Mouse (Mus musculus) myocyte (in vitro differentiated cells): ENCODE results near the gene Cyp27b1. TPM values are rescaled to one million over a fixed set of nuclear protein-coding genes. Genes with fewer than 3 reads are reported as not detected.

Source experiments
- H3K27me3 ChIP-seq: one replicate; pipeline ENCODE4 v1.6.1; 2011; ENCODE audit not compliant: control insufficient read depth, insufficient read depth, insufficient read length
- H3K36me3 ChIP-seq: one replicate; pipeline ENCODE4 v1.6.1; 2011; ENCODE audit not compliant: control insufficient read depth, insufficient read depth
- H3K4me2 ChIP-seq: one replicate; pipeline ENCODE4 v1.6.1; 2011; ENCODE audit warnings: low read depth, control low read depth
- H3K4me3 ChIP-seq: one replicate; pipeline ENCODE4 v1.5.1; 2011; ENCODE audit warnings: mild to moderate bottlenecking, control low read depth, moderate library complexity
- H3K79me2 ChIP-seq: one replicate; pipeline ENCODE4 v1.6.1; 2011; ENCODE audit not compliant: control insufficient read depth, insufficient read depth
- H3ac ChIP-seq: one replicate; pipeline ENCODE4 v1.6.1; 2011; ENCODE audit not compliant: control insufficient read depth, insufficient read length
- CEBPB ChIP-seq: IDR thresholded peaks from 2 replicates; pipeline ENCODE4 v1.6.1; 2011; ENCODE audit warnings: mild to moderate bottlenecking, moderate library complexity; ENCODE audit not compliant: poor library complexity, insufficient read depth, severe bottlenecking
- E2F4 ChIP-seq: IDR thresholded peaks from one replicate; pipeline ENCODE4 v1.6.1; 2011; ENCODE audit warnings: mild to moderate bottlenecking, control low read depth, moderate library complexity; ENCODE audit not compliant: insufficient read depth
- MAX ChIP-seq: IDR thresholded peaks from one replicate; pipeline ENCODE4 v1.6.1; 2011; ENCODE audit warnings: low read depth, mild to moderate bottlenecking, control low read depth
- MYOD1 ChIP-seq, 3 experiments: IDR thresholded peaks; one replicate each; pipeline ENCODE4 v1.6.1; 2011; ENCODE audit warnings: control low read depth in 2 of 3, low read depth in 2 of 3, mild to moderate bottlenecking in 2 of 3, moderate library complexity in 1 of 3; ENCODE audit not compliant: insufficient read length in 2 of 3, control insufficient read depth in 1 of 3
- MYOG ChIP-seq, 3 experiments: IDR thresholded peaks; one replicate each; pipeline ENCODE4 v1.6.1; 2011; ENCODE audit warnings: control low read depth in 2 of 3, low read depth in 2 of 3, mild to moderate bottlenecking in 2 of 3; ENCODE audit not compliant: insufficient read length in 2 of 3, control insufficient read depth in 1 of 3, insufficient read depth in 1 of 3
- POLR2A ChIP-seq: IDR thresholded peaks from one replicate; pipeline ENCODE4 v1.6.1; 2011; ENCODE audit warnings: low read depth, mild to moderate bottlenecking, control low read depth, moderate library complexity; ENCODE audit not compliant: insufficient read length
- POLR2AphosphoS2 ChIP-seq: IDR thresholded peaks from one replicate; pipeline ENCODE4 v1.6.1; 2011; ENCODE audit warnings: low read depth, control low read depth; ENCODE audit not compliant: insufficient read length
- REST ChIP-seq: IDR thresholded peaks from one replicate; pipeline ENCODE4 v1.6.1; 2011; ENCODE audit warnings: mild to moderate bottlenecking, control low read depth, moderate library complexity; ENCODE audit not compliant: insufficient read depth, insufficient read length
- SRF ChIP-seq: IDR thresholded peaks from one replicate; pipeline ENCODE4 v1.6.1; 2011; ENCODE audit warnings: low read depth; ENCODE audit not compliant: control insufficient read depth, insufficient read length
- TCF12 ChIP-seq: IDR thresholded peaks from one replicate; pipeline ENCODE4 v1.6.1; 2011; ENCODE audit warnings: mild to moderate bottlenecking, control low read depth; ENCODE audit not compliant: poor library complexity, insufficient read depth, severe bottlenecking
- TCF3 ChIP-seq: IDR thresholded peaks from one replicate; pipeline ENCODE4 v1.6.1; 2011; ENCODE audit warnings: low read depth, control low read depth; ENCODE audit not compliant: insufficient read length
- USF1 ChIP-seq: IDR thresholded peaks from one replicate; pipeline ENCODE4 v1.6.1; 2011; ENCODE audit warnings: low read depth, mild to moderate bottlenecking, control low read depth, moderate library complexity
- polyA plus RNA-seq: library from polyadenylated mRNA; unstranded; fragments of >200 nt; fragmentation: generic; extraction: Trizol; gene quantifications from one replicate; pipeline ENCODE4 v1.2.1, GENCODE M21; 2012; ENCODE audit warnings: missing spikeins

Gene Cyp27b1
- polyA plus RNA-seq, 1 experiment: 0.56 TPM

DNA sequence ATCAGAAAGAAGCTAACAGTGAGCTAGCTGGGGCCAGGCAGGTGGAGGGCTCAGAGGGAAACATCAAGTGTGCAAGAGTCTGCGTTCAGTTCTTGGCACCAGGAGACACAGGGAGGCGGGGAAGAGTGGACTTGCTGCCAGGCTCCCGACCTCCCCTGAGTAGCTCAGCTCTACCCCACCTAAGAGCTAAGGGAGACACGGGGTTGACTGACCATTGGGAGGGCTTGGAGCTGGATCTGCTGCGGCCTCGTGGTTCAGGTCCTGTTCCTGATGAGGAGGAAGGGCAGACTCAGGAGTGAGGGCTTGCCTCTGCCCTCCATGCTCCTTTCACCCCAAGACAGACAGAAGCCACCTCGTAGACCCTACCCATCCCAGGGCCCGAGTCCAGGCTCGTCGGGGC is 51.1 kb downstream of the Cyp27b1 start:
- Histone ChIP-seq H3K79me2 (no peaks in the 10 kb centered on the region), H3K36me3 (no peaks in the 10 kb centered on the region), H3K4me3 (no peak overlapping the region), H3K4me2 (no peak overlapping the region), H3ac (no peak overlapping the region), H3K27me3 (no peaks in the 10 kb centered on the region)
- no peak for TF ChIP-seq E2F4
- no peak for TF ChIP-seq MAX
- no peak for TF ChIP-seq USF1
- TF ChIP-seq MYOD1 (IDR thresholded peaks at IDR 0.05; ENCODE audit: control insufficient read depth in 1 of 3, insufficient read length in 2 of 3, low read depth in 2 of 3): no peak
- no peak for TF ChIP-seq TCF12
- TF ChIP-seq REST: no peak
- TF ChIP-seq POLR2AphosphoS2: no peak
- no peak for TF ChIP-seq POLR2A
- no peak for TF ChIP-seq MYOG (IDR thresholded peaks at IDR 0.05; ENCODE audit: control insufficient read depth in 1 of 3, insufficient read depth in 1 of 3, insufficient read length in 2 of 3, low read depth in 2 of 3)
- no peak for TF ChIP-seq SRF
- no peak for TF ChIP-seq TCF3
- TF ChIP-seq CEBPB: no peak

- Histone ChIP-seq H3K27me3 (no peaks in the 10 kb centered on the region), H3K4me2 (no peak overlapping the region), H3K36me3 (no peaks in the 10 kb centered on the region), H3K4me3 (no peak overlapping the region), H3K79me2 (no peaks in the 10 kb centered on the region), H3ac (no peak overlapping the region)
- TF ChIP-seq SRF (no peak), TCF12 (no peak), REST (no peak), E2F4 (no peak), USF1 (no peak), POLR2A (no peak), TCF3 (no peak), POLR2AphosphoS2 (no peak), MYOG (IDR thresholded peaks at IDR 0.05; ENCODE audit: control insufficient read depth in 1 of 3, insufficient read depth in 1 of 3, insufficient read length in 2 of 3, low read depth in 2 of 3) (no peak), MAX (no peak), MYOD1 (IDR thresholded peaks at IDR 0.05; ENCODE audit: control insufficient read depth in 1 of 3, insufficient read length in 2 of 3, low read depth in 2 of 3) (no peak), CEBPB (no peak)
Observed at GRCm38 (mm10) chr10:127099868-127100267, 51.8 kb downstream of the Cyp27b1 start.

- Histone ChIP-seq H3K4me2 (no peak overlapping the region), H3K27me3 (no peaks in the 10 kb centered on the region), H3K36me3 (no peaks in the 10 kb centered on the region), H3K79me2 (no peaks in the 10 kb centered on the region), H3ac (no peak overlapping the region), H3K4me3 (no peak overlapping the region)
- no peak for TF ChIP-seq REST
- no peak for TF ChIP-seq SRF
- TF ChIP-seq TCF3: no peak
Observed at GRCm38 (mm10) chr10:127100414-127100813, 52.4 kb downstream of the Cyp27b1 start.

- Histone ChIP-seq H3K4me3 (no peak overlapping the region), H3ac (no peak overlapping the region), H3K79me2 (no peaks in the 10 kb centered on the region), H3K36me3 (no peaks in the 10 kb centered on the region), H3K27me3 (no peaks in the 10 kb centered on the region), H3K4me2 (no peak overlapping the region)
- TF ChIP-seq TCF12: no peak
Observed at GRCm38 (mm10) chr10:127101151-127101550, 53.1 kb downstream of the Cyp27b1 start.

Other genes with a start within 250 kb of the Cyp27b1 start
- 6.3 TPM for gene Atp23, start 146.9 kb upstream of the Cyp27b1 start, polyA plus RNA-seq
- gene Ctdsp2, start 69.5 kb upstream of the Cyp27b1 start, polyA plus RNA-seq: 65.0 TPM
- gene Avil, start 47.5 kb upstream of the Cyp27b1 start, polyA plus RNA-seq: 33.3 TPM
- gene Tsfm, start 17.4 kb upstream of the Cyp27b1 start, polyA plus RNA-seq: 53.7 TPM
- gene Mettl1, start 6.8 kb upstream of the Cyp27b1 start, polyA plus RNA-seq: 17.2 TPM
- gene Eef1akmt3, start 6.7 kb upstream of the Cyp27b1 start, polyA plus RNA-seq: 0.11 TPM
- gene March9, start 11.9 kb downstream of the Cyp27b1 start, polyA plus RNA-seq: 6.1 TPM
- 276 TPM for gene Cdk4, start 15.3 kb downstream of the Cyp27b1 start, polyA plus RNA-seq
- gene Tspan31, start 22.0 kb downstream of the Cyp27b1 start, polyA plus RNA-seq: 139 TPM
- 1.2 TPM for gene Agap2, start 27.0 kb downstream of the Cyp27b1 start, polyA plus RNA-seq
- 67.2 TPM for gene Os9, start 72.9 kb downstream of the Cyp27b1 start, polyA plus RNA-seq
- 12.4 TPM for gene B4galnt1, start 117.0 kb downstream of the Cyp27b1 start, polyA plus RNA-seq
- gene Slc26a10, start 132.4 kb downstream of the Cyp27b1 start, polyA plus RNA-seq: 1.3 TPM
- gene Arhgef25, start 141.8 kb downstream of the Cyp27b1 start, polyA plus RNA-seq: 25.3 TPM
- gene Dtx3, start 147.5 kb downstream of the Cyp27b1 start, polyA plus RNA-seq: 42.4 TPM
- gene Pip4k2c, start 163.3 kb downstream of the Cyp27b1 start, polyA plus RNA-seq: 22.5 TPM
- gene Kif5a, start 215.1 kb downstream of the Cyp27b1 start, polyA plus RNA-seq: 0.14 TPM
- 250 TPM for gene Dctn2, start 218.1 kb downstream of the Cyp27b1 start, polyA plus RNA-seq
- gene Mbd6, start 240.8 kb downstream of the Cyp27b1 start, polyA plus RNA-seq: 24.7 TPM